Mouse (Mus musculus): ENCODE results near the gene Nav2. TPM values are rescaled to one million over a fixed set of nuclear protein-coding genes. Genes with fewer than 3 reads are reported as not detected.

Gene Nav2
- polyA plus RNA-seq, 1 experiment from 2014 or later: 10.1 TPM

- no peak overlapping the region for H3K4me3 ChIP-seq (replicated peaks; ENCODE audit: low read depth, low read length)
- H3K4me2 ChIP-seq (ENCODE audit: low read length): no peak overlapping the region
- WGBS: 53% methylated on average over 5 of the region's 5 CpGs
- ATAC-seq (replicated peaks; ENCODE audit: low FRiP score, low read depth): no peak
- H3K36me3 ChIP-seq (ENCODE audit: insufficient read depth, low read length): no peaks in the 10 kb centered on the region
- H3K27me3 ChIP-seq (ENCODE audit: insufficient read depth, low read length): no peaks in the 10 kb centered on the region
- H3K4me1 ChIP-seq (replicated peaks; ENCODE audit: insufficient read depth, low read length): no peaks in the 10 kb centered on the region
- H3K9me3 ChIP-seq (replicated peaks; ENCODE audit: low read length): no peaks in the 10 kb centered on the region
- no peak for DNase-seq (ENCODE audit: low spot score)
- H3K27ac ChIP-seq: no peak overlapping the region
- no peak overlapping the region for H3K9ac ChIP-seq (ENCODE audit: low read depth, low read length)
- TF ChIP-seq CTCF (IDR thresholded peaks at IDR 0.05; ENCODE audit: low read depth): no peak
Observed at GRCm38 (mm10) chr7:49225741-49226140, 317.2 kb downstream of the Nav2 start.

- 91% methylated on average over 2 of the region's 2 CpGs for WGBS
- DNase-seq (ENCODE audit: low spot score) (no peak), ATAC-seq (replicated peaks; ENCODE audit: low FRiP score, low read depth) (no peak)
- Histone ChIP-seq H3K27me3 (ENCODE audit: insufficient read depth, low read length) (no peaks in the 10 kb centered on the region), H3K9me3 (replicated peaks; ENCODE audit: low read length) (no peaks in the 10 kb centered on the region), H3K9ac (ENCODE audit: low read depth, low read length) (no peak overlapping the region), H3K4me3 (replicated peaks; ENCODE audit: low read depth, low read length) (no peak overlapping the region), H3K4me1 (replicated peaks; ENCODE audit: insufficient read depth, low read length) (no peaks in the 10 kb centered on the region), H3K4me2 (ENCODE audit: low read length) (no peak overlapping the region), H3K27ac (no peak overlapping the region), H3K36me3 (ENCODE audit: insufficient read depth, low read length) (no peaks in the 10 kb centered on the region)
- TF ChIP-seq CTCF (IDR thresholded peaks at IDR 0.05; ENCODE audit: low read depth): no peak
Observed at GRCm38 (mm10) chr7:49232969-49233368, 324.5 kb downstream of the Nav2 start.

- no peaks in the 10 kb centered on the region for H3K27me3 ChIP-seq (ENCODE audit: insufficient read depth, low read length)
- no peaks in the 10 kb centered on the region for H3K36me3 ChIP-seq (ENCODE audit: insufficient read depth, low read length)
- H3K9ac ChIP-seq (ENCODE audit: low read depth, low read length): no peak overlapping the region
- TF ChIP-seq CTCF (IDR thresholded peaks at IDR 0.05; ENCODE audit: low read depth): no peak
- no peak for DNase-seq (ENCODE audit: low spot score)
- H3K4me1 ChIP-seq (replicated peaks; ENCODE audit: insufficient read depth, low read length): no peaks in the 10 kb centered on the region
- 63% methylated on average over 8 of the region's 8 CpGs for WGBS
- no peak overlapping the region for H3K27ac ChIP-seq
- no peak for ATAC-seq (replicated peaks; ENCODE audit: low FRiP score, low read depth)
- H3K4me2 ChIP-seq (ENCODE audit: low read length): no peak overlapping the region
- no peaks in the 10 kb centered on the region for H3K9me3 ChIP-seq (replicated peaks; ENCODE audit: low read length)
- H3K4me3 ChIP-seq (replicated peaks; ENCODE audit: low read depth, low read length): no peak overlapping the region
Observed at GRCm38 (mm10) chr7:49234288-49234687, 325.8 kb downstream of the Nav2 start.

- 72% methylated on average over 9 of the region's 9 CpGs for WGBS
- no peak for TF ChIP-seq CTCF (IDR thresholded peaks at IDR 0.05; ENCODE audit: low read depth)
- no peaks in the 10 kb centered on the region for H3K9me3 ChIP-seq (replicated peaks; ENCODE audit: low read length)
- no peak overlapping the region for H3K9ac ChIP-seq (ENCODE audit: low read depth, low read length)
- ATAC-seq (replicated peaks; ENCODE audit: low FRiP score, low read depth): no peak
- no peaks in the 10 kb centered on the region for H3K4me1 ChIP-seq (replicated peaks; ENCODE audit: insufficient read depth, low read length)
- no peak overlapping the region for H3K4me3 ChIP-seq (replicated peaks; ENCODE audit: low read depth, low read length)
- peak; percentile 61 for DNase-seq (ENCODE audit: low spot score)
- no peaks in the 10 kb centered on the region for H3K27me3 ChIP-seq (ENCODE audit: insufficient read depth, low read length)
- peak overlapping the region; percentile 54 for H3K27ac ChIP-seq
- H3K36me3 ChIP-seq (ENCODE audit: insufficient read depth, low read length): no peaks in the 10 kb centered on the region
- H3K4me2 ChIP-seq (ENCODE audit: low read length): no peak overlapping the region
Observed at GRCm38 (mm10) chr7:49235271-49235681, 326.8 kb downstream of the Nav2 start.

- H3K4me2 ChIP-seq (ENCODE audit: low read length): no peak overlapping the region
- no peaks in the 10 kb centered on the region for H3K9me3 ChIP-seq (replicated peaks; ENCODE audit: low read length)
- no peaks in the 10 kb centered on the region for H3K36me3 ChIP-seq (ENCODE audit: insufficient read depth, low read length)
- no peak overlapping the region for H3K4me3 ChIP-seq (replicated peaks; ENCODE audit: low read depth, low read length)
- no peaks in the 10 kb centered on the region for H3K27me3 ChIP-seq (ENCODE audit: insufficient read depth, low read length)
- no peaks in the 10 kb centered on the region for H3K4me1 ChIP-seq (replicated peaks; ENCODE audit: insufficient read depth, low read length)
- no peak for TF ChIP-seq CTCF (IDR thresholded peaks at IDR 0.05; ENCODE audit: low read depth)
- DNase-seq (ENCODE audit: low spot score) (no peak), ATAC-seq (replicated peaks; ENCODE audit: low FRiP score, low read depth) (no peak)
- H3K9ac ChIP-seq (ENCODE audit: low read depth, low read length): no peak overlapping the region
- 74% methylated on average over 3 of the region's 3 CpGs for WGBS
- H3K27ac ChIP-seq: 0 out of 2 replicates have a peak overlapping the region, but pooled peaks have one; percentile 54
Observed at GRCm38 (mm10) chr7:49235821-49236220, 327.3 kb downstream of the Nav2 start.

- DNase-seq (ENCODE audit: low spot score) (no peak), ATAC-seq (replicated peaks; ENCODE audit: low FRiP score, low read depth) (no peak)
- Histone ChIP-seq H3K4me3 (replicated peaks; ENCODE audit: low read depth, low read length) (no peak overlapping the region), H3K4me2 (ENCODE audit: low read length) (no peak overlapping the region), H3K27ac (no peak overlapping the region), H3K36me3 (ENCODE audit: insufficient read depth, low read length) (no peaks in the 10 kb centered on the region), H3K4me1 (replicated peaks; ENCODE audit: insufficient read depth, low read length) (no peaks in the 10 kb centered on the region), H3K27me3 (ENCODE audit: insufficient read depth, low read length) (no peaks in the 10 kb centered on the region), H3K9me3 (replicated peaks; ENCODE audit: low read length) (no peaks in the 10 kb centered on the region), H3K9ac (ENCODE audit: low read depth, low read length) (no peak overlapping the region)
- TF ChIP-seq CTCF (IDR thresholded peaks at IDR 0.05; ENCODE audit: low read depth): no peak
- 86% methylated on average over 7 of the region's 7 CpGs for WGBS
Observed at GRCm38 (mm10) chr7:49240461-49240860, 331.9 kb downstream of the Nav2 start.

- no peak for TF ChIP-seq CTCF (IDR thresholded peaks at IDR 0.05; ENCODE audit: low read depth)
- no peak overlapping the region for H3K9ac ChIP-seq (ENCODE audit: low read depth, low read length)
- no peaks in the 10 kb centered on the region for H3K36me3 ChIP-seq (ENCODE audit: insufficient read depth, low read length)
- no peaks in the 10 kb centered on the region for H3K9me3 ChIP-seq (replicated peaks; ENCODE audit: low read length)
- H3K27me3 ChIP-seq (ENCODE audit: insufficient read depth, low read length): no peaks in the 10 kb centered on the region
- H3K4me1 ChIP-seq (replicated peaks; ENCODE audit: insufficient read depth, low read length): 0 out of 2 replicates have a peak, but pooled peaks cover 2% of the 10 kb centered on the region
- ATAC-seq (replicated peaks; ENCODE audit: low FRiP score, low read depth): no peak
- peak overlapping the region; percentile 15; the same call in 1 of the 2 replicates for H3K27ac ChIP-seq
- DNase-seq (ENCODE audit: low spot score): no peak
- H3K4me3 ChIP-seq (replicated peaks; ENCODE audit: low read depth, low read length): no peak overlapping the region
- no peak overlapping the region for H3K4me2 ChIP-seq (ENCODE audit: low read length)
- 73% methylated on average over 3 of the region's 3 CpGs for WGBS
Observed at GRCm38 (mm10) chr7:49241229-49241751, 332.8 kb downstream of the Nav2 start.
